Mouse (Mus musculus): ENCODE measurements at regions not wholly inside any gene's neighbourhood (a gene's known extent, or its start where the extent isn't known, plus 50 kb on each side); places are given as distances from the start of the nearest gene placed in this dataset.

DNA sequence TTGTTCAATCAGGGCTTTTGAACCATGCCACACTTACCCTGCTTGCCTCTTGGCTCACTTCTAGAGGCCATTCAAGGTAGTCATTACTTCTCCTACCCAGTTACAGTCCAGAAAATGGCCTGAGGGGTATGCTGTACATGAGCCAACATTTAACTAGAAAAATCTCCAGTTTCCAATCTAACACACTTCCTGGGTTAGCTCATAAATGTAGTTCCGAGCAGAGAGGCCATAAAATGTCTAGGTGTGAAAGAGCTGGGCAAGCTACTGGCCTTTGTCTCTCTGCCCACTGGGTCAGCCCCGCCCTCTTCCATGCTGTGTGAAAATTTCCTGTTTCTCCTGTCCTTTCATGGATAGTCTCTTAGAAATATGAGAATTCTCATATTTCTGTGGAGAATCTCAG, 63.3 kb upstream of the Slc9a9 start:
- TF ChIP-seq MAX (IDR thresholded peaks at IDR 0.05; ENCODE audit: low read depth) (no peak), POLR2AphosphoS2 (IDR thresholded peaks at IDR 0.05; ENCODE audit: insufficient read length, low read depth) (no peak), MYOG (IDR thresholded peaks at IDR 0.05; ENCODE audit: control insufficient read depth in 1 of 3, insufficient read depth in 1 of 3, insufficient read length in 2 of 3, low read depth in 2 of 3) (no peak)
